Mouse (Mus musculus) CH12.LX (cell line): ENCODE measurements at regions not wholly inside any gene's neighbourhood (a gene's known extent, or its start where the extent isn't known, plus 50 kb on each side); places are given as distances from the start of the nearest gene placed in this dataset.

ENCODE experiments used
- DNase-seq: peaks from one replicate; pipeline ENCODE4 v3.0.0-alpha.2; 2013; ENCODE audit errors: extremely low read depth
- H3K27ac ChIP-seq: 2 replicates; pipeline ENCODE4 v1.5.1; 2012; ENCODE audit warnings: low read depth, mild to moderate bottlenecking, control low read depth, moderate library complexity; ENCODE audit not compliant: insufficient read depth
- H3K27me3 ChIP-seq: replicated peaks from 2 replicates; pipeline ENCODE3; 2012; ENCODE audit warnings: inconsistent platforms
- H3K36me3 ChIP-seq, 2 experiments: replicated peaks in 1 of 2; 2 replicates each; pipeline versions ENCODE3 to v1.6.1; 2012; ENCODE audit warnings: inconsistent platforms in 1 of 2, low read length in 1 of 2, mild to moderate bottlenecking in 1 of 2, mixed read lengths in 1 of 2, moderate library complexity in 1 of 2; ENCODE audit not compliant: control insufficient read depth in 1 of 2, insufficient read depth in 1 of 2
- H3K4me1 ChIP-seq, 2 experiments: 2 replicates each; pipeline ENCODE4 v1.6.1; 2012; ENCODE audit warnings: inconsistent platforms in 1 of 2, moderate library complexity in 1 of 2; ENCODE audit not compliant: insufficient read depth in 2 of 2, control insufficient read depth in 1 of 2
- H3K4me2 ChIP-seq: 2 replicates; pipeline ENCODE4 v1.6.1; 2012; ENCODE audit warnings: low read depth, mild to moderate bottlenecking, control low read depth; ENCODE audit not compliant: poor library complexity, insufficient read depth, severe bottlenecking
- H3K4me3 ChIP-seq, 3 experiments: fragments of 150-350 bp in 1 of 3; sonication (generic) in 1 of 3; replicated peaks in 1 of 3; 2 replicates each; pipeline versions ENCODE3 to v1.5.1; 2011 to 2012; ENCODE audit warnings: low read depth in 2 of 3, low read length in 2 of 3, mild to moderate bottlenecking in 2 of 3, moderate library complexity in 2 of 3, control low read depth in 1 of 3, improper control_type of control experiment in 1 of 3, inconsistent platforms in 1 of 3, mixed read lengths in 1 of 3; ENCODE audit not compliant: poor library complexity in 1 of 3
- H3K79me2 ChIP-seq: replicated peaks from 2 replicates; pipeline ENCODE4 v1.6.1; 2012; ENCODE audit warnings: mild to moderate bottlenecking, moderate library complexity; ENCODE audit not compliant: control insufficient read depth, poor library complexity, insufficient read depth, severe bottlenecking; ENCODE audit errors: extremely low read depth
- H3K9ac ChIP-seq: 2 replicates; pipeline ENCODE4 v1.6.1; 2012; ENCODE audit warnings: low read depth, mild to moderate bottlenecking, control low read depth, moderate library complexity; ENCODE audit not compliant: insufficient read depth
- H3K9me3 ChIP-seq: replicated peaks from 2 replicates; pipeline ENCODE3; 2012; ENCODE audit warnings: low read length, inconsistent platforms, mixed read lengths
- E2F4 ChIP-seq: IDR thresholded peaks from 2 replicates; pipeline ENCODE4 v1.6.1; 2011; ENCODE audit warnings: low read depth, low read length, improper control_type of control experiment; ENCODE audit not compliant: insufficient replicate concordance
- ETS1 ChIP-seq: conservative IDR thresholded peaks from 2 replicates; pipeline ENCODE4 v1.6.1; 2012; ENCODE audit warnings: low read depth, mild to moderate bottlenecking, inconsistent platforms, low read length, improper control_type of control experiment, moderate library complexity
- GABPA ChIP-seq: IDR thresholded peaks from 2 replicates; pipeline ENCODE4 v1.6.1; 2012; ENCODE audit warnings: low read depth, low read length, improper control_type of control experiment, inconsistent platforms; ENCODE audit not compliant: insufficient replicate concordance
- HCFC1 ChIP-seq: IDR thresholded peaks from 2 replicates; pipeline ENCODE4 v1.6.1; 2012; ENCODE audit warnings: low read depth, mild to moderate bottlenecking, inconsistent platforms, low read length, improper control_type of control experiment
- JUN ChIP-seq: IDR thresholded peaks from 2 replicates; pipeline ENCODE4 v1.6.1; 2011; ENCODE audit warnings: low read depth, mild to moderate bottlenecking, low read length, improper control_type of control experiment, moderate library complexity; ENCODE audit not compliant: insufficient read depth
- KAT2A ChIP-seq: IDR thresholded peaks from 2 replicates; pipeline ENCODE4 v1.6.1; 2012; ENCODE audit warnings: low read length, improper control_type of control experiment, inconsistent platforms; ENCODE audit not compliant: insufficient replicate concordance
- MAFK ChIP-seq: IDR thresholded peaks from 2 replicates; pipeline ENCODE4 v1.6.1; 2011; ENCODE audit warnings: low read length, improper control_type of control experiment; ENCODE audit not compliant: insufficient replicate concordance
- MEF2A ChIP-seq: IDR thresholded peaks from 2 replicates; pipeline ENCODE4 v1.6.1; 2014; ENCODE audit warnings: low read depth, mild to moderate bottlenecking, inconsistent platforms, low read length, improper control_type of control experiment, borderline replicate concordance
- MXI1 ChIP-seq: IDR thresholded peaks from 2 replicates; pipeline ENCODE4 v1.6.1; 2011; ENCODE audit warnings: mild to moderate bottlenecking, low read depth, low read length, improper control_type of control experiment
- MYC ChIP-seq: IDR thresholded peaks from 2 replicates; pipeline ENCODE4 v1.6.1; 2011; ENCODE audit warnings: low read depth, mild to moderate bottlenecking, improper control_type of control experiment, low read length
- PAX5 ChIP-seq: IDR thresholded peaks from 2 replicates; pipeline ENCODE4 v1.6.1; 2012; ENCODE audit warnings: low read length, inconsistent platforms, mixed read lengths
- RAD21 ChIP-seq: IDR thresholded peaks from 2 replicates; pipeline ENCODE4 v1.6.1; 2011; ENCODE audit warnings: low read depth, mild to moderate bottlenecking, low read length, improper control_type of control experiment, moderate library complexity
- RCOR1 ChIP-seq: conservative IDR thresholded peaks from 2 replicates; pipeline ENCODE4 v1.6.1; 2012; ENCODE audit warnings: low read depth, mild to moderate bottlenecking, inconsistent platforms, low read length, improper control_type of control experiment
- SIN3A ChIP-seq: IDR thresholded peaks from 2 replicates; pipeline ENCODE4 v1.6.1; 2012; ENCODE audit warnings: low read length, improper control_type of control experiment, inconsistent platforms
- SMC3 ChIP-seq: IDR thresholded peaks from 2 replicates; pipeline ENCODE4 v1.6.1; 2011; ENCODE audit warnings: low read depth, low read length, improper control_type of control experiment
- TBP ChIP-seq: conservative IDR thresholded peaks from 2 replicates; pipeline ENCODE4 v1.6.1; 2011; ENCODE audit warnings: low read depth, low read length, improper control_type of control experiment
- USF2 ChIP-seq: conservative IDR thresholded peaks from 2 replicates; pipeline ENCODE4 v1.6.1; 2011; ENCODE audit warnings: low read depth, low read length, improper control_type of control experiment
- ZC3H11A ChIP-seq: IDR thresholded peaks from 2 replicates; pipeline ENCODE4 v1.6.1; 2012; ENCODE audit warnings: low read depth, mild to moderate bottlenecking, inconsistent platforms, low read length, improper control_type of control experiment
- ZMIZ1 ChIP-seq: IDR thresholded peaks from 2 replicates; pipeline ENCODE4 v1.6.1; 2012; ENCODE audit warnings: low read depth, mild to moderate bottlenecking, inconsistent platforms, low read length, improper control_type of control experiment
- dilution Hi-C: fragments of 300-500 bp; cut with MboI; formaldehyde crosslinking; loops from 2 replicates; pipeline ENCODE4 v1.14.3; 2020; ENCODE audit warnings: low sequenced_read_pairs; ENCODE audit not compliant: extremely low pct_unique_long_range_greater_than_20kb, extremely low pct_ligation_motif_present
- in situ Hi-C: fragments of 300-500 bp; cut with MboI; formaldehyde crosslinking; loops from 3 replicates; pipeline ENCODE4 v1.14.3; 2019; ENCODE audit warnings: low sequenced_read_pairs, low pct_ligation_motif_present, low pct_unique_long_range_greater_than_20kb, mixed read lengths

DNA sequence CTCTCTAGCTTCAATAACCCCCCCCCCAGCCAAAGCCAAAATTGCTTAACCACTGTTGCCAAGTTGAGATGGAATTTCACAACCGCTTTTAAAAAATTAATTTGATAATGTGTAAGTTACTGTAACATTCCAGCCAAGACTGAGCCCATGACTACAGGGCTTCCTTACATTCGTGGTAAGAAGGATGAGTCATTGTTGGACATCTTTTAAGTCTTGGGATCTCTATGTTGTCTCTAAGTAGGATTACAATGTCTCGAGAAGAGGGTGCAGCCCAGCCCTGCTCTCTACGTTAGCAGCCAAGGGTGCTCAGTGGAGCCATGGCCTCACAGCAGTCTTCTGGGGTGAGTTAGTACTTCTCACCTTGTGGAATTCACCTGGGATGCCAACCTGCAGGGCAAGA lies 164.4 kb upstream of the Slc24a5 start:
- no peak overlapping the region for H3K27ac ChIP-seq
- H3K4me3 ChIP-seq: no peak overlapping the region
- no peaks in the 10 kb centered on the region for H3K4me1 ChIP-seq
- no peaks in the 10 kb centered on the region for H3K79me2 ChIP-seq
- in situ Hi-C loops (no loop called here), dilution Hi-C loops (no loop called here)
- TF ChIP-seq RAD21 (no peak), TBP (no peak), KAT2A (no peak)
- H3K9me3 ChIP-seq: peaks cover 67% of the 10 kb centered on the region
- H3K4me2 ChIP-seq: no peak overlapping the region
- DNase-seq: no peak
- no peak overlapping the region for H3K9ac ChIP-seq
- no peaks in the 10 kb centered on the region for H3K36me3 ChIP-seq
- no peaks in the 10 kb centered on the region for H3K27me3 ChIP-seq

DNA sequence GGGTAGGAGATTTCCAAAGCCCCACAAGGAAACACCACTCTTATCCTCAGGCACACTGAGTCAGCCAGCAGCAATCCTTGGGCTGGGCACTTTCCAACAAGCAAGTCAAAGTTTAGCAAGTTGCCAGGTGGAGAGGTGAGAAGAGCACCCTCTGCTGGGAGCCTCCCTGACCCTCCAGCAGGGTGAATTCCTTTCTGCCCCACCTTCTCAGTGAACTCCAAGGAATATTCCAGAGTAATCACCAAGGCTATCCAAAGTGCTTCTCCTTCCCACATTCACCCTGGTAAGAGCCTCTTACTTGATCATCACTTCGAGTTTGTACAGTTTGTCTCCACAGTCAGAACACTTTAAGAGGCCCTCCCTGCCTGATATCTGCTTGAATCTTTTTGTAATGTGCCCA lies 162.8 kb upstream of the Slc24a5 start:
- Histone ChIP-seq H3K4me2 (no peak overlapping the region), H3K27me3 (no peaks in the 10 kb centered on the region), H3K79me2 (no peaks in the 10 kb centered on the region), H3K9ac (no peak overlapping the region), H3K4me1 (no peaks in the 10 kb centered on the region), H3K27ac (no peak overlapping the region), H3K4me3 (no peak overlapping the region), H3K36me3 (no peaks in the 10 kb centered on the region), H3K9me3 (peaks cover 70% of the 10 kb centered on the region)
- TF ChIP-seq MXI1 (no peak), RCOR1 (no peak), SMC3 (no peak), ZMIZ1 (no peak), HCFC1 (no peak), USF2 (no peak), KAT2A (no peak), ZC3H11A (no peak), E2F4 (no peak), MYC (no peak), ETS1 (no peak), MEF2A (no peak), SIN3A (no peak), GABPA (no peak), PAX5 (no peak), JUN (no peak), MAFK (no peak)
- DNase-seq: no peak
- dilution Hi-C loops: no loop called here
- in situ Hi-C loops: no loop called here
